Mouse (Mus musculus): ENCODE results near the gene Gm42906. TPM values are rescaled to one million over a fixed set of nuclear protein-coding genes. Genes with fewer than 3 reads are reported as not detected.

Gm42906 gene
- polyA plus RNA-seq, 1 experiment from 2014 or later: 0.52 TPM

DNA sequence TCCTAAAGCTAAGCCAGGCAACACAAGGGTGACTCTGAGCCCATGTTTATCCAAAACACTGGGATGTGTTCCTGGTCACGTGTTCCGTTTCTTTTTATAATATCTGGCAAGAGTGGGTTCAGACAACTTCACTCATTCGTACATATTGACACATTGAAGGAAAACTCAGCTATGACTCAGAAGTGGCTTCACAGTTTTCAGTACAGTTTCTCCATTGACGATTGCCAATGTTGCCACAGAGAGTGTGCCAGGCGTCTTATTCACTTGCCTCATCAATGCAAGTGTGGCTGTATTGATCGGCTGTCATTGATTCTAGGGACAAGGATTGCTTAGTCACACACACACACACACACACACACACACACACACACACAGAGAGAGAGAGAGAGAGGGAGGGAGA lies 381.8 kb downstream of the Gm42906 start:
- no peaks in the 10 kb centered on the region for H3K27me3 ChIP-seq (ENCODE audit: control insufficient read depth, insufficient read depth, low read length)
- no peaks in the 10 kb centered on the region for H3K9me3 ChIP-seq (ENCODE audit: control insufficient read depth, low read length)
- no peak overlapping the region for H3K4me3 ChIP-seq (ENCODE audit: low read depth, low read length)
- DNase-seq (ENCODE audit: low spot score) (no peak), ATAC-seq (ENCODE audit: low FRiP score, low TSS enrichment) (no peak)
- H3K4me2 ChIP-seq (replicated peaks; ENCODE audit: low read depth): no peak overlapping the region
- WGBS: 86% methylated on average over 6 of the region's 6 CpGs
- H3K36me3 ChIP-seq (ENCODE audit: control insufficient read depth, insufficient read depth, low read length): peaks cover 42% of the 10 kb centered on the region
- H3K4me1 ChIP-seq (replicated peaks; ENCODE audit: control insufficient read depth, insufficient read depth): no peaks in the 10 kb centered on the region
- no peak overlapping the region for H3K27ac ChIP-seq (replicated peaks)
- TF ChIP-seq EP300 (optimal IDR thresholded peaks at IDR 0.05) (no peak), CTCF (IDR thresholded peaks at IDR 0.05; ENCODE audit: low read depth) (no peak)
- no peak overlapping the region for H3K9ac ChIP-seq (ENCODE audit: low read length)

DNA sequence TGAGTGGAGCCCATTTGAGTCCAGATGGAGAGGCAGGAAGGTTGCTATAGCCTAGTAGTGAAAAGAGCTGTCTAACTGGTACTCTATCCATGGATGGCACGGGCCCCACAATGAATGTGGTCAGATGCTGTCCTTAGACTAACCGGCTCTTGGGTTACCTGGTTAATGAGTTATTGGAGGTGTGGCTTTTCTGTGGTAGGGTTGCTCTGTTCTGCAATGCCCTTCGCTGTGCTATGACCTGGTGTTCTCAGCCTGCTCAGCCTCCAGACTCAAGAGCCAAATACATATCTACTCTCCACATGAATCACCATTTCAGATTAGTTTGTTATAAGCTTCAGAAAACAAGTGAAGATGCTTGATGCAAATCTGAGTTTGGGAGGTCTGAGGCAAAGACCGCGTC lies 385.1 kb downstream of the Gm42906 start:
- no peaks in the 10 kb centered on the region for H3K9me3 ChIP-seq (ENCODE audit: control insufficient read depth, low read length)
- H3K4me2 ChIP-seq (replicated peaks; ENCODE audit: low read depth): no peak overlapping the region
- H3K27me3 ChIP-seq (ENCODE audit: control insufficient read depth, insufficient read depth, low read length): no peaks in the 10 kb centered on the region
- no peak overlapping the region for H3K9ac ChIP-seq (ENCODE audit: low read length)
- H3K36me3 ChIP-seq (ENCODE audit: control insufficient read depth, insufficient read depth, low read length): peaks cover 36% of the 10 kb centered on the region
- no peak overlapping the region for H3K27ac ChIP-seq (replicated peaks)
- no peak for DNase-seq (ENCODE audit: low spot score)
- 89% methylated on average over 5 of the region's 5 CpGs for WGBS
- ATAC-seq (ENCODE audit: low FRiP score, low TSS enrichment): no peak
- TF ChIP-seq EP300 (optimal IDR thresholded peaks at IDR 0.05) (no peak), CTCF (IDR thresholded peaks at IDR 0.05; ENCODE audit: low read depth) (no peak)
- H3K4me3 ChIP-seq (ENCODE audit: low read depth, low read length): no peak overlapping the region
- H3K4me1 ChIP-seq (replicated peaks; ENCODE audit: control insufficient read depth, insufficient read depth): no peaks in the 10 kb centered on the region

DNA sequence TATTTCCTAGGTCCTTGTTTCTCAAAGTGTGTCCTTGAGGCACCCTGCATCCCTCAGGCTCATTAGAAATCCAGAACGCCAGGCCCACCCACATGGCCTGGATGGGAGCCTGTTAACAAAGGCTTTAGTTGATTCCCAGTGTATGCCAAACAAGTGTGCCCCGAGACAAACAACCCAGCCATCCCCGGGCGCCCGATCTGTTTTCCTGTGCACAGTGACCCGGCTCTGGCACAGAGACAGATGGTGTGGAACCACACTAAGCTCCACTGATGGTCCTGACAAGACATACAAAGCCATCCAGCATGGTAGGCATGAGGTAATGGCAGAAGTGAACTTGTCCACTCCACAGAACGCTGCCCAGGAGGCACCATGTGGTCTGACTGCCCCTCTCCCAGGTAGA lies 390.1 kb downstream of the Gm42906 start:
- DNase-seq (ENCODE audit: low spot score) (no peak), ATAC-seq (ENCODE audit: low FRiP score, low TSS enrichment) (no peak)
- no peak overlapping the region for H3K4me2 ChIP-seq (replicated peaks; ENCODE audit: low read depth)
- no peak for TF ChIP-seq EP300 (optimal IDR thresholded peaks at IDR 0.05)
- TF ChIP-seq CTCF (IDR thresholded peaks at IDR 0.05; ENCODE audit: low read depth): no peak
- 78% methylated on average over 7 of the region's 7 CpGs for WGBS
- no peaks in the 10 kb centered on the region for H3K27me3 ChIP-seq (ENCODE audit: control insufficient read depth, insufficient read depth, low read length)
- H3K4me3 ChIP-seq (ENCODE audit: low read depth, low read length): no peak overlapping the region
- H3K27ac ChIP-seq (replicated peaks): no peak overlapping the region
- H3K4me1 ChIP-seq (replicated peaks; ENCODE audit: control insufficient read depth, insufficient read depth): no peaks in the 10 kb centered on the region
- H3K9me3 ChIP-seq (ENCODE audit: control insufficient read depth, low read length): 0 out of 2 replicates have a peak, but pooled peaks cover 4% of the 10 kb centered on the region
- H3K36me3 ChIP-seq (ENCODE audit: control insufficient read depth, insufficient read depth, low read length): peaks cover 15% of the 10 kb centered on the region
- no peak overlapping the region for H3K9ac ChIP-seq (ENCODE audit: low read length)

DNA sequence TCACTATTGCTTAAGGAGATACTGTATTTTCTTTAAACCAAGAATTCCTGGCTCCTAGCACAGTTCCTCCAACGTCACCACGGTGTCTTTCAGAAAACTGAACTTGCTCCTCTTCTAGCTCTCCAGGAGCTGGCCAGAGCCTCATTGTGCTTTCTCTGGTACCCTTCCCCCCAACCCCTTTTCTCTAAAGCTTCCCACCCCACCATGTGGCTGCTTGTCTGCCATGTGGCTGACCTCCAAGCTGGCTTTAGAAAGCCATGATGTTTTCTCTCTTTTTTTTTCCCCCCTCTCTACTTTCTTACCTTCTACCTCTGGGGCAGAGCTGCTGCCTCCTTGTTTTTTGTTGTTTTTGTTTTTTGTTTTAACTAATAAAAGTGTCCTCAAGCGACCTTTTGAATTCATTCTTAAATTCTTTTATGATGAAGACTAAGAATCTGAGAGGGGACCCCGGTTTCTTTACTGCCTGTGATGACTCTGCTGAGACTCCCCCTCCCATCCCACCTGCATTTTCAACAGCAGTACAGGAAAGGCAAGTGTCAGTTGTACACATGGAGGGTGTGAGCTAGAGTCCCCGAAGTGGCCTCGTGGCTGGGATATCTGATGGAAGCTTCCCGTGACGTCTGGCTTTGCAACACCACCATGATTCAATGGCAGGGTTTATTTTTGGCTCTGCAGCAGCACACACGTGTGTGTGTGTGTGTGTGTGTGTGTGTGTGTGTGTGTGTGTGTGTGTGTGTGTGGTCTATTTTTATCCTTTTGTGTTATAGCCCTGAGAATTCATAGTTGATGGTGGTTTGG lies 393.0 kb downstream of the Gm42906 start:
- peaks cover 6% of the 10 kb centered on the region for H3K36me3 ChIP-seq (ENCODE audit: control insufficient read depth, insufficient read depth, low read length)
- H3K9me3 ChIP-seq (ENCODE audit: control insufficient read depth, low read length): 0 out of 2 replicates have a peak, but pooled peaks cover 4% of the 10 kb centered on the region
- H3K4me1 ChIP-seq (replicated peaks; ENCODE audit: control insufficient read depth, insufficient read depth): no peaks in the 10 kb centered on the region
- H3K4me2 ChIP-seq (replicated peaks; ENCODE audit: low read depth): no peak overlapping the region
- H3K9ac ChIP-seq (ENCODE audit: low read length): no peak overlapping the region
- no peaks in the 10 kb centered on the region for H3K27me3 ChIP-seq (ENCODE audit: control insufficient read depth, insufficient read depth, low read length)
- no peak overlapping the region for H3K27ac ChIP-seq (replicated peaks)
- no peak overlapping the region for H3K4me3 ChIP-seq (ENCODE audit: low read depth, low read length)
- DNase-seq (ENCODE audit: low spot score) (no peak), ATAC-seq (ENCODE audit: low FRiP score, low TSS enrichment) (no peak)
- TF ChIP-seq CTCF (IDR thresholded peaks at IDR 0.05; ENCODE audit: low read depth) (no peak), EP300 (optimal IDR thresholded peaks at IDR 0.05) (no peak)
- 58% methylated on average over 9 of the region's 9 CpGs for WGBS

DNA sequence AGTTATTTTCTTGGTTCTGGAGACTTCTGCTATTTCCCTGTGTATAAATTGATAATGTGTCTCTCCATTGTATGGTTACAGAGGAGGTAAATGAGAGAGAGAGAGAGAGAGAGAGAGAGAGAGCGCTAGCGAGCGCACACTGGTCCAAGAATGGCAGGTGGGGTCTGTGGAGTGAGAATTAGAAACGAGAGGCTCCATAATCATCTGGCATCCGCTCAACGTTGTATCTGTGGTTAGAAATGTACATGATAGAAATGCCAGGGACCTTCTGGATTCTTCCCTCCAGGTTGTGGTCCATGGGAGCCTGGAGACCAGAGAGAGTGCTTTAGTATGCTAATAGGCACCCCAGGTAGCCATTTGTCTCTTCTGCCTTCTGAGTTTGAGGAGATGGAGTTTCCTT lies 399.1 kb downstream of the Gm42906 start:
- DNase-seq (ENCODE audit: low spot score) (no peak), ATAC-seq (ENCODE audit: low FRiP score, low TSS enrichment) (no peak)
- Histone ChIP-seq H3K27me3 (ENCODE audit: control insufficient read depth, insufficient read depth, low read length) (no peaks in the 10 kb centered on the region), H3K4me1 (replicated peaks; ENCODE audit: control insufficient read depth, insufficient read depth) (no peaks in the 10 kb centered on the region), H3K36me3 (ENCODE audit: control insufficient read depth, insufficient read depth, low read length) (no peaks in the 10 kb centered on the region), H3K9me3 (ENCODE audit: control insufficient read depth, low read length) (0 out of 2 replicates have a peak, but pooled peaks cover 4% of the 10 kb centered on the region), H3K4me3 (ENCODE audit: low read depth, low read length) (no peak overlapping the region), H3K27ac (replicated peaks) (no peak overlapping the region), H3K4me2 (replicated peaks; ENCODE audit: low read depth) (no peak overlapping the region), H3K9ac (ENCODE audit: low read length) (no peak overlapping the region)
- TF ChIP-seq CTCF (IDR thresholded peaks at IDR 0.05; ENCODE audit: low read depth): no peak
- TF ChIP-seq EP300 (optimal IDR thresholded peaks at IDR 0.05): no peak
- WGBS: 58% methylated on average over 6 of the region's 6 CpGs

DNA sequence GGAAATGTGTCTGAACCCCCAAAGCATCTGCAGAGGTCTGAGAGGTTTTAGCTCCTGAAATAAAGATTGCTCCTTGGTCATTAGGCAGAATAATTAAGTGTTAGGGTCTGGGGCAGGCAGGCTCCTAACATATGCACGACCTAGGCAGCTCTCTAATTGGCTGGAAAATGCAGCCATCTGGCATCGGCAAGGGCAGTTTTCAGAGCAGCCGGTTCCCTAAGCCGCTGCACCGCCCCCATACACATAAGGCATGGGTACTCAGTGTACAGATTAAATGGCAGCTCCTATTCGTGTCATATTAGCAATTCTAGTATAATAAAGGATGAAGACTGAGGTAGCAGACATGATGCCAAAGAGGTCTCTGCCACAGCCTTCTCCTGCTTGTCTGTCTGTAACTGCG lies 400.8 kb downstream of the Gm42906 start:
- TF ChIP-seq CTCF (IDR thresholded peaks at IDR 0.05; ENCODE audit: low read depth): no peak
- no peak for TF ChIP-seq EP300 (optimal IDR thresholded peaks at IDR 0.05)
- 0 out of 2 replicates have a peak, but pooled peaks cover 3% of the 10 kb centered on the region for H3K4me1 ChIP-seq (replicated peaks; ENCODE audit: control insufficient read depth, insufficient read depth)
- no peak overlapping the region for H3K9ac ChIP-seq (ENCODE audit: low read length)
- DNase-seq (ENCODE audit: low spot score) (no peak), ATAC-seq (ENCODE audit: low FRiP score, low TSS enrichment) (no peak)
- H3K36me3 ChIP-seq (ENCODE audit: control insufficient read depth, insufficient read depth, low read length): no peaks in the 10 kb centered on the region
- H3K4me2 ChIP-seq (replicated peaks; ENCODE audit: low read depth): no peak overlapping the region
- 71% methylated on average over 7 of the region's 7 CpGs for WGBS
- no peaks in the 10 kb centered on the region for H3K9me3 ChIP-seq (ENCODE audit: control insufficient read depth, low read length)
- no peaks in the 10 kb centered on the region for H3K27me3 ChIP-seq (ENCODE audit: control insufficient read depth, insufficient read depth, low read length)
- H3K27ac ChIP-seq (replicated peaks): no peak overlapping the region
- no peak overlapping the region for H3K4me3 ChIP-seq (ENCODE audit: low read depth, low read length)

Data from stomach, postnatal 0 days (tissue).